Mouse (Mus musculus): ENCODE data around the gene Ssbp4. TPM values are rescaled to one million over a fixed set of nuclear protein-coding genes. Genes with fewer than 3 reads are reported as not detected.

Ssbp4 gene
- polyA plus RNA-seq, 1 experiment from 2014 or later, result 173 TPM

DNA sequence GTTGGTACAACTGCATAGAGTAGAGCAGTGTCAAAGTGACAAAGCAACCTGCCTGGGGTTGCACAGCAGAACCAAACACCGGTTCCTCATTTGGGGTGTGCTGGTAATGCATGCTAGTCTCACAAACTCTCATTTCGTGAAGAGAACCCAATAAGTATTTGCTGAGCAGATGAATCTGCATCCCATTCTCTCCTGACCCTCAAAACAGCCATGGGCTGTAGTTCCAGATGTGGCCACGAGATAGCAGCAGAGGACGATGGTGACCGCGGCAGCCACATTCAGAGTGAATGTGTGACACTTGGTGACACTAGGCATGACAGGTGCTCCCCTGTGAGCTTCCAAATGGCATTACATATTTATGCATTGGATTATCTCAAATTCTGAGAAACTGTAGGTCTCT lies 3.2 kb upstream of the Ssbp4 start:
- peak overlapping the region; percentile 92 for H3K4me2 ChIP-seq (replicated peaks)
- peaks cover 38% of the 10 kb centered on the region for H3K4me1 ChIP-seq (replicated peaks; ENCODE audit: control insufficient read depth, insufficient read depth, low read length)
- H3K36me3 ChIP-seq (replicated peaks; ENCODE audit: control insufficient read depth, insufficient read depth), result no peaks in the 10 kb centered on the region
- H3K9me3 ChIP-seq (ENCODE audit: control insufficient read depth, low read length), result no peaks in the 10 kb centered on the region
- H3K27me3 ChIP-seq (ENCODE audit: control insufficient read depth, insufficient read depth, low read length), result no peaks in the 10 kb centered on the region
- peak overlapping the region; percentile 30 for H3K4me3 ChIP-seq (replicated peaks; ENCODE audit: low read length)
- 2% methylated on average over 6 of the region's 6 CpGs for WGBS
- ATAC-seq (ENCODE audit: low FRiP score) (no peak), DNase-seq (ENCODE audit: low spot score) (peak; percentile 82)
- peak overlapping the region; percentile 22; the same call in 1 of the 2 replicates for H3K9ac ChIP-seq
- peak overlapping the region; percentile 9; the same call in 1 of the 2 replicates for H3K27ac ChIP-seq

DNA sequence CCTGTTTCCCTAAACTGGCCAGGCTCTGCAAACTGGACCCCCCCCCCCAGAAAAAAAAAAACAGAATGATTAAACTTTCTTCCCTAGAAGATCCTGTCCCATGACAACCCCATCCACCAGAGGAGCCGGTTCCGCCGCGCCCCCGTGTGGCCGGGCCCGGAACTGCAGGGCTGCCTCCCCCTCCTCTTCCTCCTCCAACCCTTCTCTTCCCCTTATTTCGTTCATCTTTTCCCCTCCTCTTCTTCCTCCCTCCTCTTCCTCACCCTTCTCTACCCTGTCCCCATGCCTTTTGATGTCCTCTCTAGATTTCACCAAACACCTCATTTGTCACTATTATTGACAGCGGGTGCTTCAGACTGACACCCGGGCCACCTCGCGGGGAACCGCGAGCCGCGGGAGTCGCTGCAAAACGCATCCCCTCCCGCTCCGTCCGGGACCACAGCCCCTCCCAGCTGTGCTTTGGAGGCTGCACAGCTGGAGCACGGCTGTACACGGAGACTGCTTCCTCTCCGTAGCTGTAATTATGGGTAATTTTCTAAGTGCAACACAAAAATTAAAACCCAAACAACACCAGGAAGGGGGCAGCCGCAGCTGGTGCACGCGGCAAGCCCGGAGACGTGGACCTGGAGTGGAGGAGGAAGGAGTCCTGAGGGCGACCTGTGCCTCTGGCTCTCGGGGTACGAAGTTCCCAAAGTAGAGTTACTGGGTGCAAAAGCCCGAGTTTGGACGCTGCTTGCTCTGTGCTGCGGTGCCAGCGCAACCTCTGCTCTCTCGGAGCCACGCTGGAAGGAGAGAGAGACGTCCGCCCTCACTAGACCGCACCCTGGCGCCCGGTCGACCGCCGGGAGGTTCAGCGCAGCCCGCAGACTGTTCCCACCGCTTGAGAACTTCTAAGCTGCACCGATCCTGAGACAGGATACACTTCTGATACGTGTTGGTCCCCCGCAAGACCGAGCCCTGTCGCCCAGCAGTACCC lies 2.4 kb upstream of the Ssbp4 start:
- H3K4me1 ChIP-seq (replicated peaks; ENCODE audit: control insufficient read depth, insufficient read depth, low read length), result peaks cover 42% of the 10 kb centered on the region
- peak overlapping the region; percentile 92 for H3K4me2 ChIP-seq (replicated peaks)

DNA sequence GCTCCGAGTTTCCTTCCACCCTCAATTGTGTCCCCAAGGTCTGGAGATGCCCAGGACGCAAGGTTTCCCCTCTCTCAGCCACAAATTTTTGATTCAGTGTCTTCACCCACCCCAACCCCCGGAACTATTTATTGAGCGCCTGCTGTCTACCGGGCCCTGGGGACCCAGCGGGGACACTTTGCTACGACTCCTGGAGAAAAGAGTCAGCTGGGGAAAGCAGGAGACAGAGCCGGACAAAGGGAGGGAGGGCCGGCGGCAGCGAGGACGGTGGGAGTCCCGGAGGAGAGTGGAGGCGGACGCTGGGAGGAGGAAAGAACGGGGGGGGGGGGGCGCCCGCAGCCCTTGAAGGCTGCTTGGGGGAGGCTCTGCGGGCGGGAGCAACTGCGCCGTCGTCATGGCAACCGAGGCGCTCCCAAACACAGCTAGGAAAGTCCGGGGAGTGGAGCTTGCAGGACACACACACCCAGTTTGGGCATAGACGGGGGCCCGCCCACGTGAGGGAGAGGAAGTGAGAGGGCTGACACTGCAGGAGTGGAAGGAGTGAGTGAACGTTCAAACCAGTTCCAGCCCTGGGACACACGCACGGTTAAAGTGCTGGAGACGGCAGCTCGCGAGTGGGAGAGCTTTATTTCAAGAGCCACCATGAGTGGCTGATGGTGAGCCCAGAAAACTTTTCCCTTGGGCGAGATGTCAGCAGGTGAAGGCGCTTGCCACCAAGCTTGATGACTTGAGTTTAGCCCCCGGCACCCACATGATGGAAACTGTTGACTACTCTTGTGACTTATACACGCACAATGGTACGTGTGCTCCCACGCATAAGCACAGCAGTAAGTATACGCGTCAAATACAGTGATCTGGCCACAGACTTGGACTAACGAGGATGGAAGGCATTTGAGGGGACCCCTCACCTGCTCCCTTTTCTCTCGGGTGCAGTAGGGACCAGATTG lies 1.4 kb upstream of the Ssbp4 start:
- Histone ChIP-seq H3K4me2 (replicated peaks) (peak overlapping the region; percentile 92), H3K36me3 (replicated peaks; ENCODE audit: control insufficient read depth, insufficient read depth) (no peaks in the 10 kb centered on the region), H3K27me3 (ENCODE audit: control insufficient read depth, insufficient read depth, low read length) (no peaks in the 10 kb centered on the region), H3K9me3 (ENCODE audit: control insufficient read depth, low read length) (no peaks in the 10 kb centered on the region), H3K4me3 (replicated peaks; ENCODE audit: low read length) (peak overlapping the region; percentile 30), H3K4me1 (replicated peaks; ENCODE audit: control insufficient read depth, insufficient read depth, low read length) (peaks cover 42% of the 10 kb centered on the region), H3K27ac (peak overlapping the region; percentile 88), H3K9ac (peak overlapping the region; percentile 51)
- WGBS, result 1% methylated on average over 42 of the region's 45 CpGs
- ATAC-seq (ENCODE audit: low FRiP score) (peak; percentile 18; the same call in 1 of the 2 replicates), DNase-seq (ENCODE audit: low spot score) (peak; percentile 73)

More for the DNA sequence above, 2.4 kb upstream of the Ssbp4 start:
- peak overlapping the region; percentile 88 for H3K27ac ChIP-seq
- no peaks in the 10 kb centered on the region for H3K27me3 ChIP-seq (ENCODE audit: control insufficient read depth, insufficient read depth, low read length)
- no peaks in the 10 kb centered on the region for H3K9me3 ChIP-seq (ENCODE audit: control insufficient read depth, low read length)
- H3K36me3 ChIP-seq (replicated peaks; ENCODE audit: control insufficient read depth, insufficient read depth), result no peaks in the 10 kb centered on the region
- under 1% methylated on average over 54 of the region's 54 CpGs for WGBS
- peak overlapping the region; percentile 30 for H3K4me3 ChIP-seq (replicated peaks; ENCODE audit: low read length)
- ATAC-seq (ENCODE audit: low FRiP score) (no peak; the same call in 1 of the 2 replicates), DNase-seq (ENCODE audit: low spot score) (peak; percentile 72)
- H3K9ac ChIP-seq, result peak overlapping the region; percentile 22

DNA sequence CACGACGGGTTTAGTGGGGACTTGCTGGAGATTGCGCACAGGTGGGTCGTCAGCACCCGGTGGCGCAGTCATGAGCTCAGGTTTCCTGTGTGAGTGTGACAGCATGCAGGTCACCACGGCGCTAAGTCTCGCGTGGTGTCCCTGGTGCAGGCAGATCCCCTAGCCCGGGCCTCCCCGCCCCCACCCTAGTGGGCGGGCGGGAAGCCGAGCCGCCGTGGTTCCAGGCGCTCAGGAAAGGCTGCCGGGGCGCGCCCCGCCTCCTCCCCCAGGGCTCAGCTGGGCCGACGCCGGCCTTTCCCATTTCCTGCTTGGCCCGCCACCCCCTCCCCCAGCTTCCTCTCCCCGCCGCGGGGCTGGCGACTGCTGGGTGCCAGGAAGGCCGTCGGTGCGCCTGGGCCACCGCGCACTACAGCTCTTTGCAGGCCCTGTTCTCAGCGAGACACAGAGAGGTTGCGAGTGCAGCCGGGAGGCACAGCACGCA lies 736 bp upstream of the Ssbp4 start:
- peak overlapping the region; percentile 30 for H3K4me3 ChIP-seq (replicated peaks; ENCODE audit: low read length)
- peaks cover 42% of the 10 kb centered on the region for H3K4me1 ChIP-seq (replicated peaks; ENCODE audit: control insufficient read depth, insufficient read depth, low read length)
- H3K36me3 ChIP-seq (replicated peaks; ENCODE audit: control insufficient read depth, insufficient read depth), result no peaks in the 10 kb centered on the region
- no peaks in the 10 kb centered on the region for H3K27me3 ChIP-seq (ENCODE audit: control insufficient read depth, insufficient read depth, low read length)
- WGBS, result 1% methylated on average over 31 of the region's 39 CpGs
- peak overlapping the region; percentile 88 for H3K27ac ChIP-seq
- peak; percentile 62 for DNase-seq (ENCODE audit: low spot score)
- H3K9ac ChIP-seq, result peak overlapping the region; percentile 51
- H3K9me3 ChIP-seq (ENCODE audit: control insufficient read depth, low read length), result no peaks in the 10 kb centered on the region
- peak; percentile 53 for ATAC-seq (ENCODE audit: low FRiP score)
- peak overlapping the region; percentile 92 for H3K4me2 ChIP-seq (replicated peaks)

DNA sequence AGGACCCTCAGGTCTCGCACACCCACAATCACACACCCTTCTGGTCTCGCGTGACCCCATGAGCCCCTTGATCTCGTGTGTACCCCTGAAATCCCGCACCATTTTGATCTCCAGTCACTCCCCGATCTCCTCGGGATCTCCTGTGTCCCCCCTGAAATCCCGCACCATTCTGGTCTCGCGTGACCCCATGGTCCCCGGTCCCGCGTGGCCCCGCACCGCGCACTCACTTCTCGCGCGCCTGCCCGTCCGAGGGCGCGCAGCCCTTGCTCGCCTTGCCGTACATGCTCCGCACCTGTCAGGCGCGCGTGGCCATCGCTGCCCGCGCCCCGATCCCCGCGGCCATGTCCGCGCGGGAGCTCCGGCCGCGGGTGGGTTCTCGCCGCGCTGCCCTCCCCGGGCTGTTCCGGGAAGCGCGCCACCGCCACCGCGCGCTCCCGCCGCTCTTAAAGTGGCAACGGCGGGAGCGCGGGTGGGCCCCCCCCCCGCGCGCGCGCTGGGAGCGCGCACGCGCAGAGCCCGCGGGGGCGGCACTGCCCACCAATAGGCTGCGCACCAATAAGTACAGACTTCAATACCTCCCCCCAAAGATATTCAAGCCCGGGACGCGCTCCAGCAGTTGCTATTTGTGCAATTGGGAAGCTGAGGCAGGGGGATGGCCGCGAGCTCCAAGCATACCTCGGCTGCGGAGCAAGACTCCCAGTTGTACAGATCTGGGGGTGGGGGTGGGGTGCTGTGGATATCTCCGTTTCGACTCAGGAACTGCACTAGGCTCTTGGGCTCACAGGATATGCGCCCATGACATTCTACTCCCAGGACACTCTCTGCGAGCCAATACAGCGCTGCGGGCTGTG lies 549 bp downstream of the Ssbp4 start:
- no peaks in the 10 kb centered on the region for H3K9me3 ChIP-seq (ENCODE audit: control insufficient read depth, low read length)
- H3K27ac ChIP-seq, result peak overlapping the region; percentile 88
- ATAC-seq (ENCODE audit: low FRiP score) (peak; percentile 9), DNase-seq (ENCODE audit: low spot score) (peak; percentile 75)
- no peaks in the 10 kb centered on the region for H3K27me3 ChIP-seq (ENCODE audit: control insufficient read depth, insufficient read depth, low read length)
- H3K36me3 ChIP-seq (replicated peaks; ENCODE audit: control insufficient read depth, insufficient read depth), result no peaks in the 10 kb centered on the region
- H3K4me1 ChIP-seq (replicated peaks; ENCODE audit: control insufficient read depth, insufficient read depth, low read length), result peaks cover 42% of the 10 kb centered on the region
- peak overlapping the region; percentile 88 for H3K4me3 ChIP-seq (replicated peaks; ENCODE audit: low read length)
- H3K4me2 ChIP-seq (replicated peaks), result peak overlapping the region; percentile 92
- 2% methylated on average over 84 of the region's 84 CpGs for WGBS
- peak overlapping the region; percentile 96 for H3K9ac ChIP-seq

DNA sequence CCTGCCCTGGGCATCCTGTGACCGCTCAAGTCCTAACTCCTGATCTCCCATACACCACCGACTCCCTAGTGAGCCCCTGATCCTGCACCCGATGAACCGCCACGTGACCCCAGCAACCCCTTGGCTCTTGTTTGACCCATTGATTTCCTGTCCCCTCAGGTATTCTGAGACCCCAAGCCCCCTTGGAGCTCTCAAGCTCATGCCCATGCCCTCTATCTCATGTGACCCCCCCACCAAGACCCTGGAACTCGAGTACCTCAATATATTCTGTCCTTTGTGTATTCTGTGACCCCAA lies 1.1 kb downstream of the Ssbp4 start:
- Histone ChIP-seq H3K36me3 (replicated peaks; ENCODE audit: control insufficient read depth, insufficient read depth) (peaks cover under 1% of the 10 kb centered on the region; the same call in 1 of the 2 replicates), H3K4me3 (replicated peaks; ENCODE audit: low read length) (peak overlapping the region; percentile 88), H3K27ac (0 out of 2 replicates have a peak overlapping the region, but pooled peaks have one; percentile 88), H3K27me3 (ENCODE audit: control insufficient read depth, insufficient read depth, low read length) (no peaks in the 10 kb centered on the region), H3K9me3 (ENCODE audit: control insufficient read depth, low read length) (no peaks in the 10 kb centered on the region), H3K4me1 (replicated peaks; ENCODE audit: control insufficient read depth, insufficient read depth, low read length) (peaks cover 42% of the 10 kb centered on the region), H3K4me2 (replicated peaks) (peak overlapping the region; percentile 92), H3K9ac (peak overlapping the region; percentile 96)
- 24% methylated on average over 6 of the region's 6 CpGs for WGBS
- ATAC-seq (ENCODE audit: low FRiP score) (no peak), DNase-seq (ENCODE audit: low spot score) (no peak)

DNA sequence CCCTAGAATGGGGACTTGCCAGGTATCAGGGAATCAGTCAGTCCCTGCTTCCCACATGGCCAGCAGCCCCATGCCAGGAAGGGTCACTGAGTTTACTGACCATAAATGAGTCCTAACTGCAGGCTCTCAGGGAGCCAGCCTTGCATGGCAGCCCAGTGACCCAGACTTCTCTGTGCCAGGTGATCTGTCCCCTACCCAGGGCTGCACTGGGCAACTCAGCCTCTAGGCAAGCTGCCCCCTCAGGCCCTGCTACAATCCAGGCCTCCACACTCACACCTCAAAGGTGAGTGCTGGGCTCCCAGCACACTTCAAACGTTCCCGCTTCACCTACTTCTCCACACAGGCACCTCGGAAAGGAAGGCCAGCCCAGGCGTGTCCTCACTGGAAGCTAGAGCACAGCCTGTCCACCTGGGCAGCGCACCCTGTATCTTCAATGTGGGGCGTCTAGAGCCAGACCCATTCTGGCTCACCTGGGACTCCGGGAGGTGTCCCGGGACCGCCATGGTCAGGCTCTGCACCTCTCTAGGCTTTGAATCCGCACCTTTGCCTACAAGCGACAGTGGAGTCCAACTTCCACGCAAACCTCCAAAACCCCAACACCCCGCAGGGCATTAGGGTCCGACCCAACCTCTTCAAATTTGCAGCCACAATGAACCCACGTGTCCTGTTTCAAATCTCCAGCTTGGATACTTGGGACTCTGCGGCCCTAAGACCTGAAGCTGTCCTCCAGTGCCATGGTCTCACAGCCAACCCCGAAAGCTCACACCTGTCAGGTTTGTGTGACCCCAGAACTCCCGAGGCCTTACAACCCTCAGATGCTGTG lies 1.7 kb downstream of the Ssbp4 start:
- Histone ChIP-seq H3K27ac (no peak overlapping the region), H3K9ac (peak overlapping the region; percentile 96), H3K27me3 (ENCODE audit: control insufficient read depth, insufficient read depth, low read length) (no peaks in the 10 kb centered on the region), H3K4me3 (replicated peaks; ENCODE audit: low read length) (peak overlapping the region; percentile 88), H3K9me3 (ENCODE audit: control insufficient read depth, low read length) (no peaks in the 10 kb centered on the region), H3K4me2 (replicated peaks) (peak overlapping the region; percentile 92), H3K4me1 (replicated peaks; ENCODE audit: control insufficient read depth, insufficient read depth, low read length) (peaks cover 43% of the 10 kb centered on the region), H3K36me3 (replicated peaks; ENCODE audit: control insufficient read depth, insufficient read depth) (peaks cover 5% of the 10 kb centered on the region; the same call in 1 of the 2 replicates)
- DNase-seq (ENCODE audit: low spot score) (no peak), ATAC-seq (ENCODE audit: low FRiP score) (no peak)
- 65% methylated on average over 18 of the region's 18 CpGs for WGBS

All from hindbrain, embryonic 14.5 days (tissue).